Mouse (Mus musculus) heart, adult 2 months (tissue): ENCODE measurements around the gene Cilp.

Experiments
- EP300 ChIP-seq: fragments of 200-500 bp; IDR thresholded peaks from 2 replicates; pipeline ENCODE4 v1.6.1; 2011; ENCODE audit warnings: low read depth, low read length, control low read depth; ENCODE audit not compliant: insufficient read depth
- POLR2A ChIP-seq: fragments of 200-500 bp; IDR thresholded peaks from 2 replicates; pipeline ENCODE4 v1.6.1; 2011; ENCODE audit warnings: mild to moderate bottlenecking, low read depth, low read length, control low read depth; ENCODE audit not compliant: insufficient read depth

DNA sequence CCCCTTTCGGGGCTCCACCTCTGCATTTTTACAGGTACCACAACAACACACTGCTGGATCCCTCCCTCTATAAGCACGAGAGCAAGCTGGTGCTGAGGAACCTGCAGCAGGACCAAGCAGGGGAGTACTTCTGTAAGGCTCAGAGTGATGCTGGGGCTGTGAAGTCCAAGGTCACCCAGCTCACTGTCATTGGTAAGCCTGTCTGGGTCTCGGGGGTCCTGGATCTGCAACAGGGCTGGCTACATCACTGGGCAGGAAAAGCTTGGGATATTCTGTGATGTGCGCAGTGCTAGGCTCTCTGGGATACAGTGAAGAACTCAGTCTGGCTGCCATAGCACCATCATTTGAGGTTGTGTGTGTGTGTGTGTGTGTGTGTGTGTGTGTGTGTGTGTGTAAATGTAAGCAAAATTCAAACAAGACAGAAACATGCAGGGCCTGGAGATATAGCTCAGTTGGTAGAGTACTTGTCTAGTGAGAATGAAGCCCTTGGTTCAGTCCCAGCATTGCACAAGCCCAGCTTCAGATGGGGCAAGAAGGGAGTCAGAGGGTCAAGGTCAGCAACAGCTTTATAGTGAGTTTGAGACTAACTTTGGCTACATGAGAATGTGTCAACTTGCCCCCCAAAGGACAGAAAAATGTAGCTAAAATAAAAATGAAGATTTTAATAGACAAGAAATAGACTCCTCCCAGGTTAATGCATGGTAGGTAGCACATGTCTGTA lies 11.0 kb downstream of the Cilp start:
- TF ChIP-seq POLR2A, result no peak
- TF ChIP-seq EP300, result no peak
